Mouse (Mus musculus) midbrain, embryonic 15.5 days (tissue): ENCODE results near the gene Oser1. TPM values are rescaled to one million over a fixed set of nuclear protein-coding genes. Genes with fewer than 3 reads are reported as not detected.

Experiments
- ATAC-seq: fragments of 200-750 bp; cut with Nextera tagmentation; replicated peaks from 2 replicates; pipeline ENCODE4 v1.8.0; 2017; ENCODE audit warnings: moderate TSS enrichment
- H3K27ac ChIP-seq: fragments of 300-500 bp; sonication (generic); 2 replicates; pipeline ENCODE4 v1.5.1; 2015; ENCODE audit warnings: mild to moderate bottlenecking, inconsistent platforms
- H3K27me3 ChIP-seq: fragments of 300-500 bp; sonication (generic); replicated peaks from 2 replicates; pipeline ENCODE4 v1.6.1; 2015; ENCODE audit warnings: inconsistent platforms
- H3K36me3 ChIP-seq: fragments of 300-500 bp; sonication (generic); replicated peaks from 2 replicates; pipeline ENCODE4 v1.6.1; 2015; ENCODE audit warnings: inconsistent platforms
- H3K4me1 ChIP-seq: fragments of 300-500 bp; sonication (generic); 2 replicates; pipeline ENCODE4 v1.6.1; 2015; ENCODE audit warnings: inconsistent platforms
- H3K4me2 ChIP-seq: fragments of 300-500 bp; sonication (generic); 2 replicates; pipeline ENCODE4 v1.6.1; 2015; ENCODE audit warnings: inconsistent platforms, mild to moderate bottlenecking, moderate library complexity
- H3K4me3 ChIP-seq: fragments of 300-500 bp; sonication (generic); 2 replicates; pipeline ENCODE4 v1.5.1; 2015; ENCODE audit warnings: mild to moderate bottlenecking, inconsistent platforms
- H3K9ac ChIP-seq: fragments of 300-500 bp; sonication (generic); 2 replicates; pipeline ENCODE4 v1.6.1; 2015; ENCODE audit warnings: mild to moderate bottlenecking, inconsistent platforms
- H3K9me3 ChIP-seq: fragments of 300-500 bp; sonication (generic); 2 replicates; pipeline ENCODE4 v1.6.1; 2016; ENCODE audit warnings: inconsistent platforms
- WGBS: fragments of 180-500 bp; shearing (Covaris S2); methylation state at CpG from one replicate; pipeline ENCODE4 v1.1.7; 2015; ENCODE audit warnings: mixed read lengths; 5-methylcytosine and 5-hydroxymethylcytosine counted together
- polyA plus RNA-seq: library from polyadenylated mRNA; unstranded; fragments of >200 nt; fragmentation: Nextera tagmentation; extraction: Ambion mirVana; gene quantifications from 2 replicates; pipeline ENCODE4 v1.2.1, GENCODE M21; 2015

Gene Oser1
- polyA plus RNA-seq, 1 experiment from 2014 or later, result 73.1 TPM

DNA sequence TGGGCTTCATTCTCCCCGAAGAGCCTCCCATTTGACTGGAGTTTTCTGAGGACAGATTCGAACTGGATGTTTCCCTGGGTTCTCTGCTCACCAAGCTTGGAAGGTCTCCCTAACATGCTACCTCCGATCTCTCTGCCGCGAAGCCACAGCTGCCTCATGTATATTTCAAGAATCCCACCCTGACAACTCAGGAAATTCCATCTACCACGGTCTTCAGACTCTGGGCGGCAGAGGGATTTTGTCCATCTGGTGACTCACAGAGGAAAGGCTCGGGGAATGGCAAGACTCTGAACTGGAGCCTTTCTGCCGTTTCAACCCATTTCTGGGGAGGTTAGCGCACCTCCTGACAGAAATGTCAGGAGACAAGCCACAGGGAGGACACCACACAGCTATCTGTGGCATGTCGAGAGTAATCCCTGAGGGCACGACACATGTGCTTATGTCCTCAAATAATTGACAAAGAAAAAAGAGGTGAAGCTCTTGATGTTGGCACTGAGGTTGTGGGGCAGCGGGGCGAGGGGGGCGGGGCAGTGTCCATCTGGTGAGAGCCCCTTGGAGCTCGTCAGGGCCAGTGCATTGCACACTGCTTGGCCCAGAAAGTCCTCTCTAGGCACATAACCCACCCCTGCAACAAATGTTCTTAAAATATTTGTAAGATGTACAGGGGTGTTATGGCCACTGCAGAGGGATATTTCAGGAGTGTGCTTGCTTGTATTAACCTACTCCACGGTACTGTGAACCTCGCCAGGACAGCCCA is 59.5 kb downstream of the Oser1 start:
- ATAC-seq, result no peak
- Histone ChIP-seq H3K4me3 (no peak overlapping the region), H3K27ac (no peak overlapping the region), H3K9ac (no peak overlapping the region), H3K4me1 (no peaks in the 10 kb centered on the region), H3K36me3 (no peaks in the 10 kb centered on the region), H3K9me3 (no peaks in the 10 kb centered on the region), H3K27me3 (no peaks in the 10 kb centered on the region), H3K4me2 (no peak overlapping the region)
- 71% methylated on average over 18 of the region's 18 CpGs for WGBS

- Histone ChIP-seq H3K27me3 (no peaks in the 10 kb centered on the region), H3K4me1 (no peaks in the 10 kb centered on the region), H3K36me3 (no peaks in the 10 kb centered on the region), H3K9me3 (no peaks in the 10 kb centered on the region), H3K4me3 (no peak overlapping the region), H3K4me2 (no peak overlapping the region), H3K9ac (no peak overlapping the region), H3K27ac (no peak overlapping the region)
- WGBS, result 73% methylated on average over 12 of the region's 12 CpGs
- ATAC-seq, result no peak
These were observed 61.3 kb downstream of the Oser1 start for GRCm38 (mm10) chr2:163362940-163363921.

GRCm38 (mm10) chr2:163360858-163361623 is 63.5 kb downstream of the Oser1 start:
- no peak overlapping the region for H3K27ac ChIP-seq
- no peaks in the 10 kb centered on the region for H3K36me3 ChIP-seq
- H3K9ac ChIP-seq, result no peak overlapping the region
- H3K27me3 ChIP-seq, result no peaks in the 10 kb centered on the region
- H3K4me1 ChIP-seq, result no peaks in the 10 kb centered on the region
- ATAC-seq, result no peak
- no peaks in the 10 kb centered on the region for H3K9me3 ChIP-seq
- H3K4me3 ChIP-seq, result no peak overlapping the region
- WGBS, result 84% methylated on average over 16 of the region's 16 CpGs
- H3K4me2 ChIP-seq, result no peak overlapping the region

- no peak overlapping the region for H3K4me2 ChIP-seq
- H3K27ac ChIP-seq, result no peak overlapping the region
- no peak overlapping the region for H3K9ac ChIP-seq
- no peak for ATAC-seq
- H3K9me3 ChIP-seq, result no peaks in the 10 kb centered on the region
- no peak overlapping the region for H3K4me3 ChIP-seq
- H3K36me3 ChIP-seq, result no peaks in the 10 kb centered on the region
- 67% methylated on average over 2 of the region's 2 CpGs for WGBS
- no peaks in the 10 kb centered on the region for H3K4me1 ChIP-seq
- H3K27me3 ChIP-seq, result no peaks in the 10 kb centered on the region
These were observed 65.2 kb downstream of the Oser1 start for GRCm38 (mm10) chr2:163359253-163359652.

DNA sequence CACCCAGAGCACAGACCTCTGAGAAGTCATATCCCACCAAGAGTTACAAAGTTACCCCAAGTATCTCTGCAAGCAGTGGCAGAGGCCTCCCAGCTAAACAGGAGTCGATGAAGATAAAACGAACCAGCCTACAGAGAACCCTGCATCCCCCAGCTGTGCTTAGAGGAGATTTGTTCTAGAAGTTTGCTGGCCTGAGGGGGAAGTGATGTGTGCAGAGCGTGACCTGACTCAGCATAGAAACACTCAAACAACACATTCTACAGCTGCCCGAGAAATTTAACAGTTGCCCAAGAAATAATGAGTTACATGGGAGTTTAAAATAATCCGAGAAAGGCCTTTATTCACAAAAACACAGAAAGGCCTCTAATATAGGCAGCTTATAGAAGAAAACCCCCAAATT is 65.8 kb downstream of the Oser1 start:
- Histone ChIP-seq H3K9ac (no peak overlapping the region), H3K4me2 (no peak overlapping the region), H3K27me3 (no peaks in the 10 kb centered on the region), H3K36me3 (no peaks in the 10 kb centered on the region), H3K4me1 (no peaks in the 10 kb centered on the region), H3K9me3 (no peaks in the 10 kb centered on the region), H3K27ac (no peak overlapping the region), H3K4me3 (no peak overlapping the region)
- 81% methylated on average over 5 of the region's 5 CpGs for WGBS
- no peak for ATAC-seq

GRCm38 (mm10) chr2:163356113-163356840 is 68.2 kb downstream of the Oser1 start:
- 83% methylated on average over 12 of the region's 12 CpGs for WGBS
- no peaks in the 10 kb centered on the region for H3K36me3 ChIP-seq

More at GRCm38 (mm10) chr2:163356113-163356840, 68.2 kb downstream of the Oser1 start:
- Histone ChIP-seq H3K9ac (no peak overlapping the region), H3K4me3 (no peak overlapping the region), H3K4me2 (no peak overlapping the region), H3K4me1 (no peaks in the 10 kb centered on the region), H3K27ac (no peak overlapping the region), H3K9me3 (no peaks in the 10 kb centered on the region), H3K27me3 (no peaks in the 10 kb centered on the region)
- no peak for ATAC-seq

Other genes starting within 250 kb of the Oser1 start
- gene Tox2, start 221.6 kb downstream of the Oser1 start, polyA plus RNA-seq, result 47.4 and 55.1 TPM in 2 replicates
- 0.93 and 0.94 TPM in 2 replicates for gene Jph2, start 26.7 kb downstream of the Oser1 start, polyA plus RNA-seq
- 145 and 146 TPM in 2 replicates for gene Gdap1l1, start 13.8 kb upstream of the Oser1 start, polyA plus RNA-seq
- gene Fitm2, start 47.9 kb upstream of the Oser1 start, polyA plus RNA-seq, result 16.5 and 17.0 TPM in 2 replicates
- not detected in 2 replicates for gene R3hdml, start 67.6 kb upstream of the Oser1 start, polyA plus RNA-seq
- gene Hnf4a, start 82.1 kb upstream of the Oser1 start, polyA plus RNA-seq, result not detected in 2 replicates
- 47.1 and 50.2 TPM in 2 replicates for gene Ttpal, start 177.6 kb upstream of the Oser1 start, polyA plus RNA-seq
- gene Serinc3, start 220.4 kb upstream of the Oser1 start, polyA plus RNA-seq, result 33.0 and 35.9 TPM in 2 replicates
- gene Pkig, start 233.7 kb upstream of the Oser1 start, polyA plus RNA-seq, result 125 TPM in 2 replicates